Mouse (Mus musculus): Measurements from ENCODE around the gene Hist1h4n. TPM values are rescaled to one million over a fixed set of nuclear protein-coding genes. Genes with fewer than 3 reads are reported as not detected.
"Not testable (repeated sequence)": the region's sequence is repeated elsewhere in the genome, so short reads cannot be mapped to it uniquely, and the experiment has no call there.

Gene Hist1h4n
- polyA plus RNA-seq, 1 experiment from 2014 or later: 21.6 TPM

- Histone ChIP-seq H3K27ac (no peak overlapping the region), H3K4me2 (peak overlapping the region; percentile 41), H3K9ac (peak overlapping the region; percentile 52; the same call in 1 of the 2 replicates), H3K9me3 (replicated peaks) (no peaks in the 10 kb centered on the region), H3K4me1 (replicated peaks) (peaks cover 36% of the 10 kb centered on the region), H3K27me3 (no peaks in the 10 kb centered on the region), H3K36me3 (no peaks in the 10 kb centered on the region), H3K4me3 (replicated peaks) (no peak overlapping the region)
- ATAC-seq (ENCODE audit: low read depth) (no peak), DNase-seq (no peak)
- WGBS (ENCODE audit: insufficient replicate concordance): 33% methylated on average over 17 of the region's 18 CpGs
Observed at GRCm38 (mm10) chr13:21790601-21791283, 41.3 kb downstream of the Hist1h4n start.

GRCm38 (mm10) chr13:21789925-21790324, 42.1 kb downstream of the Hist1h4n start:
- H3K4me1 ChIP-seq (replicated peaks): peaks cover 44% of the 10 kb centered on the region
- no peak overlapping the region for H3K4me3 ChIP-seq (replicated peaks)
- H3K27me3 ChIP-seq: no peaks in the 10 kb centered on the region
- no peaks in the 10 kb centered on the region for H3K9me3 ChIP-seq (replicated peaks)
- no peaks in the 10 kb centered on the region for H3K36me3 ChIP-seq
- WGBS (ENCODE audit: insufficient replicate concordance): 39% methylated on average over 6 of the region's 6 CpGs
- peak overlapping the region; percentile 100 for H3K27ac ChIP-seq
- H3K4me2 ChIP-seq: 0 out of 2 replicates have a peak overlapping the region, but pooled peaks have one; percentile 34
- ATAC-seq (ENCODE audit: low read depth) (no peak), DNase-seq (no peak)
- peak overlapping the region; percentile 81 for H3K9ac ChIP-seq

- no peaks in the 10 kb centered on the region for H3K27me3 ChIP-seq
- peaks cover 57% of the 10 kb centered on the region for H3K4me1 ChIP-seq (replicated peaks)
- ATAC-seq (ENCODE audit: low read depth) (peak; percentile 17), DNase-seq (peak; percentile 13)
- WGBS (ENCODE audit: insufficient replicate concordance): 16% methylated on average over 18 of the region's 21 CpGs
- H3K4me3 ChIP-seq (replicated peaks): peak overlapping the region; percentile 51
- peak overlapping the region; percentile 81 for H3K9ac ChIP-seq
- H3K36me3 ChIP-seq: no peaks in the 10 kb centered on the region
- peak overlapping the region; percentile 59 for H3K4me2 ChIP-seq
- peak overlapping the region; percentile 100 for H3K27ac ChIP-seq
- no peaks in the 10 kb centered on the region for H3K9me3 ChIP-seq (replicated peaks)
Observed at GRCm38 (mm10) chr13:21787760-21788593, 44.0 kb downstream of the Hist1h4n start.

- Histone ChIP-seq H3K4me3 (replicated peaks) (peak within 1 kb of the TSS; percentile 56), H3K9ac (peak within 1 kb of the TSS; percentile 84), H3K27ac (peak within 1 kb of the TSS; percentile 100), H3K4me2 (peak within 1 kb of the TSS; percentile 70), H3K4me1 (replicated peaks) (peaks cover 59% of the 10 kb centered on the region)
- H3K36me3 ChIP-seq; H3K27me3 ChIP-seq; H3K9me3 ChIP-seq (replicated peaks): not testable (repeated sequence)
- WGBS (ENCODE audit: insufficient replicate concordance): under 1% methylated on average over 32 of the region's 63 CpGs
- peak; percentile 89 for DNase-seq
- peak; percentile 87 for ATAC-seq (ENCODE audit: low read depth)
Observed at GRCm38 (mm10) chr13:21786899-21787629, 44.9 kb downstream of the Hist1h4n start, which contains the start of the genes Hist1h2an and Hist1h2bp. Gene Hist1h2an (minus strand): TSS chr13:21787218. Gene Hist1h2bp (plus strand): TSS chr13:21787461.

GRCm38 (mm10) chr13:21786189-21786898, 45.7 kb downstream of the Hist1h4n start:
- Histone ChIP-seq H3K4me2 (peak overlapping the region; percentile 70), H3K4me1 (replicated peaks) (peaks cover 63% of the 10 kb centered on the region), H3K27ac (peak overlapping the region; percentile 100), H3K9me3 (replicated peaks) (no peaks in the 10 kb centered on the region), H3K36me3 (no peaks in the 10 kb centered on the region), H3K9ac (peak overlapping the region; percentile 84), H3K27me3 (no peaks in the 10 kb centered on the region), H3K4me3 (replicated peaks) (peak overlapping the region; percentile 56)
- ATAC-seq (ENCODE audit: low read depth) (no peak), DNase-seq (peak; percentile 27)
- 6% methylated on average over 8 of the region's 8 CpGs for WGBS (ENCODE audit: insufficient replicate concordance)

- Histone ChIP-seq H3K4me2 (peak overlapping the region; percentile 74), H3K4me3 (replicated peaks) (peak overlapping the region; percentile 60), H3K27me3 (no peaks in the 10 kb centered on the region), H3K9ac (peak overlapping the region; percentile 84), H3K27ac (peak overlapping the region; percentile 100), H3K36me3 (no peaks in the 10 kb centered on the region), H3K9me3 (replicated peaks) (no peaks in the 10 kb centered on the region), H3K4me1 (replicated peaks) (peaks cover 55% of the 10 kb centered on the region)
- DNase-seq (no peak), ATAC-seq (ENCODE audit: low read depth) (no peak)
- 59% methylated on average over 6 of the region's 6 CpGs for WGBS (ENCODE audit: insufficient replicate concordance)
Observed at GRCm38 (mm10) chr13:21784311-21784710, 47.7 kb downstream of the Hist1h4n start.

GRCm38 (mm10) chr13:21783734-21784161, 48.2 kb downstream of the Hist1h4n start:
- Histone ChIP-seq H3K36me3 (no peaks in the 10 kb centered on the region), H3K27me3 (no peaks in the 10 kb centered on the region), H3K27ac (peak overlapping the region; percentile 100), H3K9ac (peak overlapping the region; percentile 84), H3K9me3 (replicated peaks) (no peaks in the 10 kb centered on the region), H3K4me1 (replicated peaks) (peaks cover 49% of the 10 kb centered on the region), H3K4me2 (peak overlapping the region; percentile 74), H3K4me3 (replicated peaks) (peak overlapping the region; percentile 60)
- no peak for ATAC-seq (ENCODE audit: low read depth)
- 3% methylated on average over 9 of the region's 9 CpGs for WGBS (ENCODE audit: insufficient replicate concordance)
- DNase-seq: peak; percentile 44

- Histone ChIP-seq H3K9ac (peak within 1 kb of the TSS; percentile 84), H3K27ac (peak within 1 kb of the TSS; percentile 100), H3K27me3 (no peaks in the 10 kb centered on the region), H3K4me2 (peak within 1 kb of the TSS; percentile 74), H3K9me3 (replicated peaks) (no peaks in the 10 kb centered on the region), H3K36me3 (no peaks in the 10 kb centered on the region), H3K4me1 (replicated peaks) (peaks cover 47% of the 10 kb centered on the region), H3K4me3 (replicated peaks) (peak within 1 kb of the TSS; percentile 60)
- DNase-seq: peak; percentile 76
- under 1% methylated on average over 13 of the region's 20 CpGs for WGBS (ENCODE audit: insufficient replicate concordance)
- peak; percentile 39 for ATAC-seq (ENCODE audit: low read depth)
Observed at GRCm38 (mm10) chr13:21783255-21783617, 48.8 kb downstream of the Hist1h4n start, which contains the start of gene Hist1h3i. Gene Hist1h3i (minus strand): TSS chr13:21783370.

GRCm38 (mm10) chr13:21782361-21783254, 49.4 kb downstream of the Hist1h4n start:
- not testable (repeated sequence) for H3K9me3 ChIP-seq (replicated peaks); H3K36me3 ChIP-seq; H3K27me3 ChIP-seq
- H3K4me1 ChIP-seq (replicated peaks): peaks cover 47% of the 10 kb centered on the region
- H3K4me2 ChIP-seq: peak overlapping the region; percentile 74
- peak overlapping the region; percentile 78 for H3K9ac ChIP-seq
- peak overlapping the region; percentile 60 for H3K4me3 ChIP-seq (replicated peaks)
- 1% methylated on average over 15 of the region's 35 CpGs for WGBS (ENCODE audit: insufficient replicate concordance)
- H3K27ac ChIP-seq: peak overlapping the region; percentile 100
- peak; percentile 4 for ATAC-seq (ENCODE audit: low read depth)
- peak; percentile 68 for DNase-seq
